Comparison of ENCODE assay signal across 8 mouse cellular contexts in the genomic region with DNA sequence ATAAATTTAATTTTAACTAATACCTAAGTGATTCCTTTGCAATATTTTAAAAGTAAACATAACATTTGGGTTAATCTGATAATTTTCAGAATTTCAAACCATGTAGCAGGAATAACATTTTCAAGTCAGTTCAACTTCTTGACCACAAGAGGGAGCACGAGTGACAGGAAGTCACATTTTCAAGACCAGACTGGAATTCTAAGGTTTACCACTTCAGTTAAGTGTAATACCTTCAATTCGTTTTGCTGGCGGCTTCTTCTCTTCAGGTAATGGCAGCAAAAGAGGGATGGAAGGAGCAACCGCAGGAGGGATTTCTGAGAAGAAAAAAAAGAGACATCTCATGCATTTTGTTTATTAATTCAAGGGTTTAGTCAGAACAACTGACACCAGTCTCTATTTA.
DNase-seq lines count a peak whose midpoint lies in the region; ATAC-seq and TF ChIP-seq lines count a peak whose summit lies in the region.

No protein-coding gene starts in this region.

- no peak for TF ChIP-seq EP300 in heart, postnatal 0 days (IDR thresholded peaks at IDR 0.05; ENCODE audit: low read depth)

- 29% methylated on average over 4 of the region's 4 CpGs for WGBS in heart, postnatal 0 days
- WGBS in thymus, adult 2 months: 19% methylated on average over 4 of the region's 4 CpGs

- TF ChIP-seq POLR2A in thymus, adult 2 months (IDR thresholded peaks at IDR 0.05; ENCODE audit: control insufficient read depth, extremely low read depth, insufficient read depth, low read length, poor library complexity): no peak

- no peaks in the 10 kb centered on the region for H3K9me3 ChIP-seq in heart, postnatal 0 days (replicated peaks; ENCODE audit: control insufficient read depth, low read length)

- no peak overlapping the region for H3K4me2 ChIP-seq in heart, postnatal 0 days (ENCODE audit: low read depth, low read length)

- no peak overlapping the region for H3K27ac ChIP-seq in heart, postnatal 0 days (ENCODE audit: low read depth)
- no peak overlapping the region for H3K27ac ChIP-seq in thymus, adult 2 months (ENCODE audit: control insufficient read depth, insufficient read depth, low read length)

- peaks cover 80% of the 10 kb centered on the region for H3K36me3 ChIP-seq in heart, postnatal 0 days (replicated peaks; ENCODE audit: control insufficient read depth, insufficient read depth, low read length)
- H3K36me3 ChIP-seq in thymus, adult 2 months (ENCODE audit: control insufficient read depth, insufficient read depth, low read length): no peaks in the 10 kb centered on the region
- no peaks in the 10 kb centered on the region for H3K36me3 ChIP-seq in splenic B cell, adult 2 months (ENCODE audit: control insufficient read depth, insufficient read depth, low read length, poor library complexity, severe bottlenecking)

- no peak overlapping the region for H3K9ac ChIP-seq in heart, postnatal 0 days (replicated peaks; ENCODE audit: low read depth, low read length)

- no peaks in the 10 kb centered on the region for H3K27me3 ChIP-seq in heart, postnatal 0 days (ENCODE audit: control insufficient read depth, insufficient read depth, low read length)
- no peaks in the 10 kb centered on the region for H3K27me3 ChIP-seq in thymus, adult 2 months (ENCODE audit: control insufficient read depth, insufficient read depth, low read length)
- no peaks in the 10 kb centered on the region for H3K27me3 ChIP-seq in splenic B cell, adult 2 months (ENCODE audit: control insufficient read depth, insufficient read depth, low read length, poor library complexity, severe bottlenecking)

- H3K4me1 ChIP-seq in heart, postnatal 0 days (ENCODE audit: control insufficient read depth, insufficient read depth): no peaks in the 10 kb centered on the region
- H3K4me1 ChIP-seq in thymus, adult 2 months (replicated peaks; ENCODE audit: control insufficient read depth, insufficient read depth, low read length): no peaks in the 10 kb centered on the region

- H3K4me3 ChIP-seq in heart, postnatal 0 days (ENCODE audit: low read depth, low read length): no peak overlapping the region
- H3K4me3 ChIP-seq in thymus, adult 2 months (ENCODE audit: control insufficient read depth, insufficient read depth, low read length): no peak overlapping the region

- no peak for ATAC-seq in heart, postnatal 0 days (ENCODE audit: insufficient read depth, low read depth)

- peak; percentile 62 for DNase-seq in heart, postnatal 0 days (ENCODE audit: low spot score)
- DNase-seq in heart, postnatal 4 days: no peak
- DNase-seq in thymus, adult 2 months: peak; percentile 3
- DNase-seq in thymus, adult 18-20 months: no peak
- DNase-seq in embryo, embryonic 11.5 days (ENCODE audit: low read depth, low spot score): peak; percentile 51
- peak; percentile 31 for DNase-seq in splenic B cell, adult 2 months (ENCODE audit: low read depth, low spot score)
- no peak for DNase-seq in heart, adult 11 months
- DNase-seq in urinary bladder, postnatal 4 days (ENCODE audit: low spot score in 2 of 2): no peak

- TF ChIP-seq CTCF in heart, postnatal 0 days (IDR thresholded peaks at IDR 0.05; ENCODE audit: low read depth): peak; percentile 58
- TF ChIP-seq CTCF in thymus, adult 2 months (IDR thresholded peaks at IDR 0.05; ENCODE audit: borderline replicate concordance, control insufficient read depth, extremely low read depth, insufficient read depth, low read length, poor library complexity): no peak

Comparison
In these comparisons a context has a peak if more than half of its experiments do, and no peak if none do; other contexts are left out.
1. DNase-seq: peak in heart, postnatal 0 days (single experiment), thymus, adult 2 months (single experiment), embryo, embryonic 11.5 days (single experiment) and splenic B cell, adult 2 months (single experiment); none in heart, postnatal 4 days (single experiment), thymus, adult 18-20 months (0 of 2), heart, adult 11 months (single experiment) and urinary bladder, postnatal 4 days (0 of 2).